Mouse (Mus musculus) ES-Bruce4 (cell line): ENCODE data around the gene Ldlrad3.

Experiments used
- CTCF ChIP-seq: IDR thresholded peaks from one replicate; pipeline ENCODE4 v1.8.1; 2011; ENCODE audit warnings: low read depth, low read length
- EP300 ChIP-seq: IDR thresholded peaks from 2 replicates; pipeline ENCODE4 v1.6.1; 2011; ENCODE audit warnings: low read depth, low read length; ENCODE audit not compliant: insufficient read depth
- POLR2A ChIP-seq: IDR thresholded peaks from one replicate; pipeline ENCODE4 v1.8.1; 2011; ENCODE audit warnings: low read length; ENCODE audit not compliant: insufficient read depth

GRCm38 (mm10) chr2:102105454-102105853 is 80.7 kb downstream of the Ldlrad3 start:
- no peak for TF ChIP-seq CTCF
- TF ChIP-seq POLR2A = no peak
- no peak for TF ChIP-seq EP300
